In genomic region chr5:33492604-33493315, GRCm38 (mm10) we compare ENCODE assay signal across 31 mouse cellular contexts. TPM values are rescaled to one million over a fixed set of nuclear protein-coding genes. Genes with fewer than 3 reads are reported as not detected.
A peak's percentile ranks its signal among the peaks of the same experiment; 100 is the strongest.
DNase-seq lines count a peak whose midpoint lies in the region; ATAC-seq and TF ChIP-seq lines count a peak whose summit lies in the region.
"Had no signal": no experiment of that assay in that cellular context is flagged by ENCODE, and none has a peak within 500 bp of the region (broad histone marks: within the 10 kb centered on the region; RNA-seq: fewer than 3 reads in every experiment).

No protein-coding gene starts in this region.

- no peak for TF ChIP-seq POLR2A in heart, adult 2 months (IDR thresholded peaks at IDR 0.05; ENCODE audit: insufficient read depth, low read depth, low read length)
- no peak for TF ChIP-seq POLR2A in brain, embryonic 14.5 days (IDR thresholded peaks at IDR 0.05; ENCODE audit: borderline replicate concordance, extremely low read depth, insufficient read depth, insufficient read length, poor library complexity, severe bottlenecking)

- ATAC-seq in midbrain, postnatal 0 days (ENCODE audit: low FRiP score): no peak
- ATAC-seq: hindbrain, embryonic 16.5 days; liver, embryonic 12.5 days; midbrain, embryonic 13.5 days had no signal

- H3K4me2 ChIP-seq in midbrain, postnatal 0 days (ENCODE audit: low read depth, low read length, poor library complexity, severe bottlenecking): no peak overlapping the region
- H3K4me2 ChIP-seq: heart, embryonic 13.5 days; liver, embryonic 12.5 days; lung, embryonic 15.5 days; midbrain, embryonic 13.5 days had no signal

- 84% methylated on average over 11 of the region's 11 CpGs for WGBS in heart, adult 2 months
- WGBS in midbrain, postnatal 0 days: 88% methylated on average over 11 of the region's 11 CpGs
- WGBS in midbrain, embryonic 10.5 days: 91% methylated on average over 11 of the region's 11 CpGs

- no peak overlapping the region for H3K27ac ChIP-seq in heart, adult 2 months
- H3K27ac ChIP-seq in midbrain, postnatal 0 days (ENCODE audit: low read depth, low read length): no peak overlapping the region
- no peak overlapping the region for H3K27ac ChIP-seq in midbrain, embryonic 10.5 days (replicated peaks)
- H3K27ac ChIP-seq: heart, embryonic 13.5 days; kidney, postnatal 0 days; liver, embryonic 12.5 days; lung, embryonic 15.5 days; macrophage; midbrain, embryonic 13.5 days had no signal

- no peaks in the 10 kb centered on the region for H3K79me2 ChIP-seq in heart, adult 2 months (replicated peaks; ENCODE audit: control insufficient read depth, insufficient read depth, low read length)

- no peaks in the 10 kb centered on the region for H3K27me3 ChIP-seq in heart, adult 2 months (ENCODE audit: control insufficient read depth, insufficient read depth, low read length)
- H3K27me3 ChIP-seq in midbrain, postnatal 0 days (ENCODE audit: insufficient read depth, low read length): no peaks in the 10 kb centered on the region
- peaks cover 41% of the 10 kb centered on the region for H3K27me3 ChIP-seq in midbrain, embryonic 10.5 days (ENCODE audit: low read depth, poor library complexity, severe bottlenecking)

- no peak for DNase-seq in heart, adult 2 months
- no peak for DNase-seq in heart, postnatal 10 days
- no peak for DNase-seq in midbrain, postnatal 0 days (ENCODE audit: low spot score)
- DNase-seq in midbrain, embryonic 10.5 days (ENCODE audit: low spot score): no peak
- no peak for DNase-seq in brain, embryonic 14.5 days (ENCODE audit: low read depth)
- peak; percentile 16 to 29 for DNase-seq in layer of hippocampus, postnatal 14 days (ENCODE audit: low spot score in 2 of 2)
- no peak for DNase-seq in cerebellum, adult 8-10 months
- no peak for DNase-seq in adrenal gland, adult (ENCODE audit: inconsistent age in 2 of 2, low spot score in 1 of 2)
- DNase-seq: adrenal gland, postnatal 10 days; cerebellum, adult 11-12 months; cerebellum, postnatal 36 days; heart, postnatal 4 days; kidney, adult 11 months; left cerebral cortex, postnatal 4 days; right cerebral cortex, postnatal 25 days had no signal

- no peak overlapping the region for H3K9ac ChIP-seq in heart, adult 2 months (ENCODE audit: low read depth, low read length)
- H3K9ac ChIP-seq in midbrain, postnatal 0 days (replicated peaks; ENCODE audit: low read length, poor library complexity, severe bottlenecking): no peak overlapping the region
- H3K9ac ChIP-seq: heart, embryonic 13.5 days; liver, embryonic 12.5 days; lung, embryonic 15.5 days; midbrain, embryonic 13.5 days had no signal

- TF ChIP-seq CTCF in heart, adult 2 months (IDR thresholded peaks at IDR 0.05): peak; percentile 11; the same call in 1 of the 2 replicates
- 0 out of 2 replicates have a peak, but pooled peaks have one; percentile 17 for TF ChIP-seq CTCF in midbrain, postnatal 0 days (IDR thresholded peaks at IDR 0.05)
- TF ChIP-seq CTCF in brain, embryonic 14.5 days (IDR thresholded peaks at IDR 0.05; ENCODE audit: borderline replicate concordance, extremely low read depth, insufficient read depth, insufficient read length): peak; percentile 1; the same call in 1 of the 2 replicates

- intact Hi-C loops in heart, adult 2 months (cut with DNase I): no loop called here
- intact Hi-C loops in heart, postnatal 10 days (cut with DNase I): no loop called here

- no peaks in the 10 kb centered on the region; the same call in 1 of the 2 replicates for H3K4me1 ChIP-seq in heart, adult 2 months (ENCODE audit: control insufficient read depth, insufficient read depth, low read length)
- H3K4me1 ChIP-seq in midbrain, postnatal 0 days (ENCODE audit: insufficient read depth, low read length): no peaks in the 10 kb centered on the region
- H3K4me1 ChIP-seq in midbrain, embryonic 10.5 days: peaks cover 52% of the 10 kb centered on the region
- H3K4me1 ChIP-seq: liver, embryonic 12.5 days; lung, embryonic 15.5 days had no signal

- no peak for TF ChIP-seq EP300 in heart, adult 2 months (IDR thresholded peaks at IDR 0.05; ENCODE audit: insufficient read depth, low read depth, low read length)

- no peak overlapping the region for H3K4me3 ChIP-seq in heart, adult 2 months
- no peak overlapping the region for H3K4me3 ChIP-seq in midbrain, postnatal 0 days (ENCODE audit: low read depth, low read length)
- no peak overlapping the region for H3K4me3 ChIP-seq in midbrain, embryonic 10.5 days
- H3K4me3 ChIP-seq: heart, embryonic 13.5 days; liver, embryonic 12.5 days; lung, embryonic 15.5 days; midbrain, embryonic 13.5 days; myocyte had no signal

- no peaks in the 10 kb centered on the region for H3K36me3 ChIP-seq in heart, adult 2 months (ENCODE audit: control insufficient read depth, insufficient read depth, low read length)
- H3K36me3 ChIP-seq in midbrain, postnatal 0 days (ENCODE audit: insufficient read depth, low read length): no peaks in the 10 kb centered on the region
- no peaks in the 10 kb centered on the region for H3K36me3 ChIP-seq in midbrain, embryonic 10.5 days
- H3K36me3 ChIP-seq: heart, embryonic 13.5 days; liver, embryonic 12.5 days; lung, embryonic 15.5 days; midbrain, embryonic 13.5 days had no signal

- H3K9me3 ChIP-seq in midbrain, postnatal 0 days (ENCODE audit: low read length): no peaks in the 10 kb centered on the region
- no peaks in the 10 kb centered on the region for H3K9me3 ChIP-seq in midbrain, embryonic 10.5 days (replicated peaks)
- H3K9me3 ChIP-seq: heart, embryonic 13.5 days; liver, embryonic 12.5 days; lung, embryonic 15.5 days; midbrain, embryonic 13.5 days had no signal

RNA-seq across cellular contexts. Expression of gene Nkx1-1, which starts 59.0 kb away (rescaled TPM):
- total RNA-seq in heart, adult 2 months (2021): not detected
- not detected in 2 replicates for polyA plus RNA-seq in heart, adult 2 months (2012; rRNA removed)
- not detected for total RNA-seq in heart, postnatal 10 days (2021)
- total RNA-seq in midbrain, postnatal 0 days (2014; rRNA removed): 0.60 and 1.0 TPM in 2 replicates
- 0.18 TPM in 1 of 2 replicates, not detected in the other for polyA plus RNA-seq in midbrain, postnatal 0 days (2015; fragmentation: Nextera tagmentation; extraction: Ambion mirVana)
- polyA plus RNA-seq in midbrain, embryonic 10.5 days (2016; fragmentation: Nextera tagmentation; extraction: Ambion mirVana): 0.11 TPM in 1 of 2 replicates, not detected in the other
- 1.8 and 4.1 TPM in 2 replicates for polyA plus RNA-seq in brain, embryonic 14.5 days (2012; rRNA removed)
- total RNA-seq in layer of hippocampus, postnatal 14 days (2021): not detected
- total RNA-seq: adrenal gland, postnatal 10 days; gastrocnemius, adult 8-10 months; granulocyte monocyte progenitor cell, adult 5-6 weeks; heart, postnatal 4 days; left cerebral cortex, postnatal 4 days had no signal
- polyA plus RNA-seq: forebrain, embryonic 11.5 days; frontal cortex, adult 2 months; heart, embryonic 13.5 days; hindbrain, embryonic 16.5 days; kidney, postnatal 0 days; liver, embryonic 12.5 days; lung, embryonic 15.5 days; macrophage; midbrain, embryonic 13.5 days; myocyte; spleen, adult 2 months; stomach, embryonic 14.5 days; thymus, postnatal 0 days; urinary bladder, adult 2 months had no signal

Comparison
In these comparisons a context has a peak if more than half of its experiments do, and no peak if none do; other contexts are left out.
1. DNase-seq: peak in layer of hippocampus, postnatal 14 days (2 of 2); none in heart, adult 2 months (0 of 2), heart, postnatal 10 days (0 of 2), midbrain, postnatal 0 days (single experiment), midbrain, embryonic 10.5 days (single experiment), brain, embryonic 14.5 days (single experiment), cerebellum, adult 8-10 months (single experiment) and adrenal gland, adult (0 of 2).
2. Peak in every context shown above with its lines, with median percentiles within 50 percentile points of each other: CTCF ChIP-seq.